Mouse (Mus musculus) liver, postnatal 0 days (tissue): ENCODE measurements around the gene Dcaf15. TPM values are rescaled to one million over a fixed set of nuclear protein-coding genes. Genes with fewer than 3 reads are reported as not detected.

ENCODE experiments used
- ATAC-seq: fragments of 200-750 bp; cut with Nextera tagmentation; 2 replicates; pipeline ENCODE4 v1.8.0; 2017; ENCODE audit warnings: mild to moderate bottlenecking, moderate library complexity
- DNase-seq: peaks from one replicate; pipeline ENCODE4 v3.0.0-alpha.2; 2016
- H3K27ac ChIP-seq: fragments of 300-500 bp; sonication (generic); 2 replicates; pipeline ENCODE4 v1.5.1; 2014; ENCODE audit warnings: antibody characterized with exemption, moderate library complexity, mild to moderate bottlenecking, low read depth
- H3K27me3 ChIP-seq: fragments of 300-500 bp; sonication (generic); 2 replicates; pipeline ENCODE4 v1.6.1; 2014; ENCODE audit warnings: low read length, control low read depth, mixed read lengths; ENCODE audit not compliant: insufficient read depth
- H3K36me3 ChIP-seq: fragments of 300-500 bp; sonication (generic); replicated peaks from 2 replicates; pipeline ENCODE4 v1.6.1; 2014; ENCODE audit warnings: mild to moderate bottlenecking, control low read depth, low read length, moderate library complexity, mixed read lengths; ENCODE audit not compliant: insufficient read depth
- H3K4me1 ChIP-seq: fragments of 300-500 bp; sonication (generic); 2 replicates; pipeline ENCODE4 v1.6.1; 2014; ENCODE audit warnings: antibody characterized with exemption, mild to moderate bottlenecking, control low read depth; ENCODE audit not compliant: insufficient read depth
- H3K4me2 ChIP-seq: fragments of 300-500 bp; sonication (generic); 2 replicates; pipeline ENCODE4 v1.6.1; 2014; ENCODE audit warnings: low read depth, mild to moderate bottlenecking, low read length, moderate library complexity, mixed read lengths
- H3K4me3 ChIP-seq: fragments of 300-500 bp; sonication (generic); 2 replicates; pipeline ENCODE4 v1.5.1; 2014; ENCODE audit warnings: low read depth, low read length
- H3K9ac ChIP-seq: fragments of 300-500 bp; sonication (generic); replicated peaks from 2 replicates; pipeline ENCODE4 v1.6.1; 2014; ENCODE audit warnings: mild to moderate bottlenecking, moderate library complexity
- H3K9me3 ChIP-seq: fragments of 300-500 bp; sonication (generic); 2 replicates; pipeline ENCODE4 v1.6.1; 2016; ENCODE audit warnings: mild to moderate bottlenecking, control low read depth, low read length, mixed read lengths
- CTCF ChIP-seq: sonication (generic); IDR thresholded peaks from 2 replicates; pipeline ENCODE4 v1.5.1; 2016; ENCODE audit warnings: antibody characterized with exemption, low read depth
- EP300 ChIP-seq: IDR thresholded peaks from 2 replicates; pipeline ENCODE4 v1.6.1; 2016; ENCODE audit warnings: antibody characterized with exemption, low read depth, mild to moderate bottlenecking
- WGBS: fragments of 180-500 bp; shearing (Covaris S2); extraction: QIAGEN DNeasy Blood & Tissue Kit; methylation state at CpG from one replicate; pipeline ENCODE4 v1.1.7; 2014; ENCODE audit not compliant: insufficient replicate concordance; 5-methylcytosine and 5-hydroxymethylcytosine counted together
- polyA plus RNA-seq: library from polyadenylated mRNA; unstranded; fragments of >200 nt; fragmentation: Nextera tagmentation; extraction: Ambion mirVana; gene quantifications from 2 replicates; pipeline ENCODE4 v1.2.1, GENCODE M21; 2015

Gene Dcaf15
- polyA plus RNA-seq, 1 experiment from 2014 or later: 2.8 TPM

GRCm38 (mm10) chr8:84090585-84090984, 14.0 kb downstream of the Dcaf15 start:
- TF ChIP-seq EP300 (no peak), CTCF (no peak)
- 91% methylated on average over 8 of the region's 8 CpGs for WGBS

GRCm38 (mm10) chr8:84089277-84089676, 15.3 kb downstream of the Dcaf15 start:
- DNase-seq: no peak
- peaks cover 43% of the 10 kb centered on the region for H3K36me3 ChIP-seq
- no peaks in the 10 kb centered on the region for H3K27me3 ChIP-seq
- no peak for ATAC-seq
- H3K4me2 ChIP-seq: no peak overlapping the region
- H3K9me3 ChIP-seq: no peaks in the 10 kb centered on the region
- no peak overlapping the region for H3K4me3 ChIP-seq
- TF ChIP-seq EP300 (no peak), CTCF (no peak)
- H3K9ac ChIP-seq: no peak overlapping the region
- WGBS: 73% methylated on average over 9 of the region's 9 CpGs
- H3K27ac ChIP-seq: no peak overlapping the region
- peaks cover 3% of the 10 kb centered on the region; the same call in 1 of the 2 replicates for H3K4me1 ChIP-seq

More at GRCm38 (mm10) chr8:84090585-84090984, 14.0 kb downstream of the Dcaf15 start:
- no peaks in the 10 kb centered on the region for H3K9me3 ChIP-seq
- H3K36me3 ChIP-seq: peaks cover 55% of the 10 kb centered on the region
- no peak overlapping the region for H3K9ac ChIP-seq
- DNase-seq: no peak
- H3K4me1 ChIP-seq: no peaks in the 10 kb centered on the region
- H3K27ac ChIP-seq: no peak overlapping the region
- no peak overlapping the region for H3K4me3 ChIP-seq
- ATAC-seq: no peak
- no peak overlapping the region for H3K4me2 ChIP-seq
- no peaks in the 10 kb centered on the region for H3K27me3 ChIP-seq

- no peak for DNase-seq
- H3K9ac ChIP-seq: no peak overlapping the region
- H3K36me3 ChIP-seq: peaks cover 40% of the 10 kb centered on the region
- no peaks in the 10 kb centered on the region for H3K9me3 ChIP-seq
- H3K4me1 ChIP-seq: peaks cover 3% of the 10 kb centered on the region
- TF ChIP-seq EP300: no peak
- TF ChIP-seq CTCF: no peak
- 93% methylated on average over 14 of the region's 14 CpGs for WGBS
- H3K27me3 ChIP-seq: no peaks in the 10 kb centered on the region
- ATAC-seq: no peak
- H3K27ac ChIP-seq: no peak overlapping the region
- no peak overlapping the region for H3K4me3 ChIP-seq
- H3K4me2 ChIP-seq: no peak overlapping the region
These were observed 16.7 kb downstream of the Dcaf15 start for GRCm38 (mm10) chr8:84087821-84088220.

GRCm38 (mm10) chr8:84087156-84087555, 17.4 kb downstream of the Dcaf15 start:
- Histone ChIP-seq H3K4me3 (no peak overlapping the region), H3K9me3 (no peaks in the 10 kb centered on the region), H3K4me1 (peaks cover 3% of the 10 kb centered on the region), H3K27me3 (no peaks in the 10 kb centered on the region), H3K27ac (no peak overlapping the region), H3K4me2 (no peak overlapping the region), H3K9ac (no peak overlapping the region), H3K36me3 (peaks cover 39% of the 10 kb centered on the region)
- DNase-seq (no peak), ATAC-seq (no peak)
- 83% methylated on average over 7 of the region's 7 CpGs for WGBS
- no peak for TF ChIP-seq CTCF
- no peak for TF ChIP-seq EP300

- peaks cover 50% of the 10 kb centered on the region for H3K36me3 ChIP-seq
- H3K9me3 ChIP-seq: no peaks in the 10 kb centered on the region
- peak overlapping the region; percentile 26; the same call in 1 of the 2 replicates for H3K4me2 ChIP-seq
- H3K27ac ChIP-seq: no peak overlapping the region
- ATAC-seq: no peak
- H3K27me3 ChIP-seq: no peaks in the 10 kb centered on the region
- H3K4me1 ChIP-seq: peaks cover 3% of the 10 kb centered on the region
- WGBS: 71% methylated on average over 39 of the region's 42 CpGs
- TF ChIP-seq EP300 (no peak), CTCF (no peak)
- no peak overlapping the region for H3K9ac ChIP-seq
- DNase-seq: no peak
- no peak overlapping the region for H3K4me3 ChIP-seq
These were observed 20.0 kb downstream of the Dcaf15 start for GRCm38 (mm10) chr8:84084341-84085115.

- WGBS: 66% methylated on average over 8 of the region's 8 CpGs
- DNase-seq: peak; percentile 70
- H3K36me3 ChIP-seq: peaks cover 47% of the 10 kb centered on the region
These were observed 20.7 kb downstream of the Dcaf15 start for GRCm38 (mm10) chr8:84083829-84084241.

More at GRCm38 (mm10) chr8:84083829-84084241, 20.7 kb downstream of the Dcaf15 start:
- TF ChIP-seq EP300 (no peak), CTCF (peak; percentile 11; the same call in 1 of the 2 replicates)
- peak; percentile 94 for ATAC-seq
- H3K4me1 ChIP-seq: peaks cover 3% of the 10 kb centered on the region
- no peak overlapping the region for H3K9ac ChIP-seq
- no peak overlapping the region for H3K27ac ChIP-seq
- H3K9me3 ChIP-seq: no peaks in the 10 kb centered on the region
- H3K27me3 ChIP-seq: no peaks in the 10 kb centered on the region
- no peak overlapping the region for H3K4me3 ChIP-seq
- no peak overlapping the region for H3K4me2 ChIP-seq
